Mouse (Mus musculus): ENCODE results near the gene Prpf4. TPM values are rescaled to one million over a fixed set of nuclear protein-coding genes. Genes with fewer than 3 reads are reported as not detected.

Prpf4 gene
- polyA plus RNA-seq, 1 experiment, result 0.17 TPM

DNA sequence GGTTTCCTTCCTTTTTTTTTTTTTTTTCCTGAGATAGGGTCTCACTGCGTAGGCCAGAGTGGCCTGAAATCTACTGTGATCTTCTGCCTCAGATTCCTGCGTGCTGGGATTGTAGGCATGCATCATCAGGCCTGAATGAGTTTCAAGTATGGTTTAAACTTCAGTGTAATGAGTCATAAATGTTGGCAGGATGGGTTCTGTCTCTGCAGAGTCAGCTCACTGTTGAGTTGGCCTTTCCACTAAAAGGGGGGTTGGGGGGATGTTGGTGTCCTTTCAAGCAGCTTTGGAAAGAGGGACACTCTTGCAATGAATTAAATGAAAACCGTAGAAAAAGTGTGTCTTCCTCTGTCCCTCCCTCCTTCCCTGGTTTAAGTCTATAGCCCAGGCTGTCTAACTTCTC lies 9.6 kb upstream of the Prpf4 start:
- TF ChIP-seq TAL1 (IDR thresholded peaks at IDR 0.05; ENCODE audit: low read length) (no peak), GATA1 (IDR thresholded peaks at IDR 0.05; ENCODE audit: low read length) (no peak)
- H3K4me3 ChIP-seq (replicated peaks), result no peak overlapping the region
- H3K36me3 ChIP-seq (ENCODE audit: control insufficient read depth), result peaks cover 91% of the 10 kb centered on the region
- no peaks in the 10 kb centered on the region for H3K27me3 ChIP-seq (ENCODE audit: control insufficient read depth)
- peaks cover 6% of the 10 kb centered on the region for H3K4me1 ChIP-seq (ENCODE audit: control insufficient read depth)
- H3K9me3 ChIP-seq (ENCODE audit: control insufficient read depth, low read length), result no peaks in the 10 kb centered on the region

DNA sequence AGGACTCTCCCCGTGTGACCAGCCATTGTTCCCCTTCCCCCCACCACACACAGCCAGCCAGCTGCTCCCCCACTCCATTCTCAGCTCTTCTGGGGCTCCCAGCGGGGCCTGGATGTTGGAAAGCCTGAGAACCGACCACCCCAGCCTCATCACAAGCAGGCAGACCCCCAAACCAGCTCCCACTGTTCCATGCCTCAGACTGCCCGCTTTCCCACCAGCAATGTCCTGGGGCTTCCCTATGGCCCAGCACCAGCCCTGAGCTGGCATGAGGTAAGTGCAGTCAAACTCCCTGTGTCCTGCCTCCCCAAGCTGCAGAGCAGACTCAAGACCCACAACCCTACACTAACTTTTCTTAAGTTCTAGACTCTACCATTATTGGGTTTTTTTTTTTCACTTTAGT lies 2.5 kb upstream of the Prpf4 start:
- TF ChIP-seq TAL1 (IDR thresholded peaks at IDR 0.05; ENCODE audit: low read length) (no peak), GATA1 (IDR thresholded peaks at IDR 0.05; ENCODE audit: low read length) (no peak)
- no peak overlapping the region for H3K4me3 ChIP-seq (replicated peaks)
- H3K27me3 ChIP-seq (ENCODE audit: control insufficient read depth), result no peaks in the 10 kb centered on the region
- H3K4me1 ChIP-seq (ENCODE audit: control insufficient read depth), result peaks cover 35% of the 10 kb centered on the region
- no peaks in the 10 kb centered on the region for H3K9me3 ChIP-seq (ENCODE audit: control insufficient read depth, low read length)
- peaks cover 59% of the 10 kb centered on the region for H3K36me3 ChIP-seq (ENCODE audit: control insufficient read depth)

DNA sequence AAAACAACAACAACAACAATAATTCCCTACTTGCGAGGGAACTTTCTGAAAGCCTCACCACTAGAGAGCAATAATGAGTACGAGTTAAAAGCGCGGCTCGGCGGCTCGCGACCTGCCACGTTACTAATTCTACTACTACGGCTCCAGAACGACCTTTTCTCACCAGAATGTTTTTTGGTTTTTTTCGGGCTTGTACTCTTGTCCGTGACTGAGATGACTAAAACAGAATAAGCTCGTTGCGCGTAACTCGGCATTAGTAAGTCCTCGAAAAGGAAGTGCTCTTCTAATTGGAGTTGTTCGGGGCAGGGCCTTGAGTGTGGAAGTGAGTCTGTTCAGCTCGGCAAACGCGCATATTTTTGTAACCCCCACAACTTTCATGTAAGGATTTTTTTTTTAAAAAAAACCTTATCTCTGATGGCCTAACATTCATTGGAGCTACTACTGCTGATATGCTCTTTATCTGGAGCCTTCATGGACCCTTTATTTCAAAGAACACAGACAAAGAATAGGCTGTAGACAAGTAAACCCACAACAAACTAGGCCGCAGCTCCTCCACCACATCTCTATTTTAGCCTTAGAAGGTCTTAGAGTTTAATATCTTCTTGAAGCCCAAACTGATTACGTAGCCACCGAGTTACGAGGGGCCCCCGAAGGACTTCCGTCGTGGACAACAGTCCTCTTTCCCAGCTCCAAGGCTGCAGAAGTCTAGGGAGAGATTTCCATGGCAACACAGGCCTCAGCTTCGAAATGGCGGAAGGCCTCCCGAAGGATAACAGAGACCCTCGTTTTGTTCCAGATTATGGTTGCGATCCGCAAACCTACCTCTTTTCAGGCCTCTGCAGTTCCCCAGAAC lies 641 bp upstream of the Prpf4 start:
- no peaks in the 10 kb centered on the region for H3K9me3 ChIP-seq (ENCODE audit: control insufficient read depth, low read length)
- H3K27me3 ChIP-seq (ENCODE audit: control insufficient read depth), result no peaks in the 10 kb centered on the region
- H3K36me3 ChIP-seq (ENCODE audit: control insufficient read depth), result peaks cover 59% of the 10 kb centered on the region
- peak overlapping the region; percentile 82 for H3K4me3 ChIP-seq (replicated peaks)
- peaks cover 47% of the 10 kb centered on the region for H3K4me1 ChIP-seq (ENCODE audit: control insufficient read depth)
- no peak for TF ChIP-seq GATA1 (IDR thresholded peaks at IDR 0.05; ENCODE audit: low read length)
- TF ChIP-seq TAL1 (IDR thresholded peaks at IDR 0.05; ENCODE audit: low read length), result no peak

GRCm38 (mm10) chr4:62409615-62410014 lies 1.0 kb downstream of the Prpf4 start:
- Histone ChIP-seq H3K36me3 (ENCODE audit: control insufficient read depth) (peaks cover 61% of the 10 kb centered on the region), H3K4me3 (replicated peaks) (peak overlapping the region; percentile 82), H3K27me3 (ENCODE audit: control insufficient read depth) (no peaks in the 10 kb centered on the region), H3K9me3 (ENCODE audit: control insufficient read depth, low read length) (no peaks in the 10 kb centered on the region), H3K4me1 (ENCODE audit: control insufficient read depth) (peaks cover 45% of the 10 kb centered on the region)
- no peak for TF ChIP-seq TAL1 (IDR thresholded peaks at IDR 0.05; ENCODE audit: low read length)
- TF ChIP-seq GATA1 (IDR thresholded peaks at IDR 0.05; ENCODE audit: low read length), result no peak

GRCm38 (mm10) chr4:62410325-62410724 lies 1.7 kb downstream of the Prpf4 start:
- H3K27me3 ChIP-seq (ENCODE audit: control insufficient read depth), result no peaks in the 10 kb centered on the region
- no peaks in the 10 kb centered on the region for H3K9me3 ChIP-seq (ENCODE audit: control insufficient read depth, low read length)
- TF ChIP-seq TAL1 (IDR thresholded peaks at IDR 0.05; ENCODE audit: low read length) (no peak), GATA1 (IDR thresholded peaks at IDR 0.05; ENCODE audit: low read length) (no peak)
- peaks cover 62% of the 10 kb centered on the region for H3K36me3 ChIP-seq (ENCODE audit: control insufficient read depth)
- H3K4me3 ChIP-seq (replicated peaks), result peak overlapping the region; percentile 82
- peaks cover 41% of the 10 kb centered on the region for H3K4me1 ChIP-seq (ENCODE audit: control insufficient read depth)

- TF ChIP-seq GATA1 (IDR thresholded peaks at IDR 0.05; ENCODE audit: low read length) (no peak), TAL1 (IDR thresholded peaks at IDR 0.05; ENCODE audit: low read length) (no peak)
- Histone ChIP-seq H3K27me3 (ENCODE audit: control insufficient read depth) (no peaks in the 10 kb centered on the region), H3K4me3 (replicated peaks) (no peak overlapping the region), H3K36me3 (ENCODE audit: control insufficient read depth) (peaks cover 65% of the 10 kb centered on the region), H3K4me1 (ENCODE audit: control insufficient read depth) (peaks cover 32% of the 10 kb centered on the region), H3K9me3 (ENCODE audit: control insufficient read depth, low read length) (no peaks in the 10 kb centered on the region)
Measured at GRCm38 (mm10) chr4:62411606-62412005, 3.0 kb downstream of the Prpf4 start.

- no peak overlapping the region for H3K4me3 ChIP-seq (replicated peaks)
- H3K27me3 ChIP-seq (ENCODE audit: control insufficient read depth), result no peaks in the 10 kb centered on the region
- H3K9me3 ChIP-seq (ENCODE audit: control insufficient read depth, low read length), result no peaks in the 10 kb centered on the region
- peaks cover 100% of the 10 kb centered on the region for H3K36me3 ChIP-seq (ENCODE audit: control insufficient read depth)
- H3K4me1 ChIP-seq (ENCODE audit: control insufficient read depth), result peaks cover 3% of the 10 kb centered on the region
- TF ChIP-seq GATA1 (IDR thresholded peaks at IDR 0.05; ENCODE audit: low read length) (no peak), TAL1 (IDR thresholded peaks at IDR 0.05; ENCODE audit: low read length) (no peak)
Measured at GRCm38 (mm10) chr4:62418448-62418847, 9.9 kb downstream of the Prpf4 start.

DNA sequence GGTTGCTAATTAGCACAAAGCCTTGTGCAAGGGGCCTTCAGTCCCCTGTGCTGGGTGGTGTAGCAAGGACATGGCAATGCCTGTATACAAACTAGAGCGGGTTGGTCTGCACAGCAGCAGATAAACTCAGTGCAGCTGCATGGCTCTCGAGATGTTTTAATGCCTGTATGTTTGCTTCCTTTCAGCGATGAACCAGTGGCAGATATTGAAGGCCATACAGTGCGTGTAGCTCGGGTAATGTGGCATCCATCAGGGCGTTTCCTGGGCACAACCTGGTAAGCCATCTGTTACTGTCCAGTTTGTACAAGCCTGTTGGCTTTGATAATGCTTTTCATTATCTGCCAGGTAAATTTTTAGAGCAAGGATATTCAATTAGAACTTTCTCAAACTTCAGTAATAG lies 10.5 kb downstream of the Prpf4 start:
- Histone ChIP-seq H3K27me3 (ENCODE audit: control insufficient read depth) (no peaks in the 10 kb centered on the region), H3K4me3 (replicated peaks) (no peak overlapping the region), H3K9me3 (ENCODE audit: control insufficient read depth, low read length) (no peaks in the 10 kb centered on the region), H3K4me1 (ENCODE audit: control insufficient read depth) (peaks cover 3% of the 10 kb centered on the region), H3K36me3 (ENCODE audit: control insufficient read depth) (peaks cover 100% of the 10 kb centered on the region)
- TF ChIP-seq TAL1 (IDR thresholded peaks at IDR 0.05; ENCODE audit: low read length) (no peak), GATA1 (IDR thresholded peaks at IDR 0.05; ENCODE audit: low read length) (no peak)

GRCm38 (mm10) chr4:62425891-62426290 lies 17.3 kb downstream of the Prpf4 start:
- TF ChIP-seq GATA1 (IDR thresholded peaks at IDR 0.05; ENCODE audit: low read length), result no peak
- TF ChIP-seq TAL1 (IDR thresholded peaks at IDR 0.05; ENCODE audit: low read length), result no peak
- Histone ChIP-seq H3K27me3 (ENCODE audit: control insufficient read depth) (0 out of 2 replicates have a peak, but pooled peaks cover 2% of the 10 kb centered on the region), H3K9me3 (ENCODE audit: control insufficient read depth, low read length) (no peaks in the 10 kb centered on the region), H3K4me3 (replicated peaks) (no peak overlapping the region), H3K4me1 (ENCODE audit: control insufficient read depth) (peaks cover 24% of the 10 kb centered on the region), H3K36me3 (ENCODE audit: control insufficient read depth) (peaks cover 58% of the 10 kb centered on the region)
